Mouse (Mus musculus) liver, embryonic 14.5 days (tissue): ENCODE data around the gene Phospho2.

Experiments
- CTCF ChIP-seq: IDR thresholded peaks from 2 replicates; pipeline ENCODE4 v1.5.1; 2016; ENCODE audit warnings: antibody characterized with exemption, low read depth, control low read depth
- EP300 ChIP-seq: IDR thresholded peaks from 2 replicates; pipeline ENCODE4 v1.6.1; 2016; ENCODE audit warnings: antibody characterized with exemption, low read depth

- TF ChIP-seq CTCF (no peak), EP300 (no peak)
These were observed 16.1 kb upstream of the Phospho2 start for GRCm38 (mm10) chr2:69773331-69773730.
